Mouse (Mus musculus): Measurements from ENCODE around the gene 2410015M20Rik.
"Not testable (repeated sequence)": the region's sequence is repeated elsewhere in the genome, so short reads cannot be mapped to it uniquely, and the experiment has no call there.

The 2410015M20Rik gene

DNA sequence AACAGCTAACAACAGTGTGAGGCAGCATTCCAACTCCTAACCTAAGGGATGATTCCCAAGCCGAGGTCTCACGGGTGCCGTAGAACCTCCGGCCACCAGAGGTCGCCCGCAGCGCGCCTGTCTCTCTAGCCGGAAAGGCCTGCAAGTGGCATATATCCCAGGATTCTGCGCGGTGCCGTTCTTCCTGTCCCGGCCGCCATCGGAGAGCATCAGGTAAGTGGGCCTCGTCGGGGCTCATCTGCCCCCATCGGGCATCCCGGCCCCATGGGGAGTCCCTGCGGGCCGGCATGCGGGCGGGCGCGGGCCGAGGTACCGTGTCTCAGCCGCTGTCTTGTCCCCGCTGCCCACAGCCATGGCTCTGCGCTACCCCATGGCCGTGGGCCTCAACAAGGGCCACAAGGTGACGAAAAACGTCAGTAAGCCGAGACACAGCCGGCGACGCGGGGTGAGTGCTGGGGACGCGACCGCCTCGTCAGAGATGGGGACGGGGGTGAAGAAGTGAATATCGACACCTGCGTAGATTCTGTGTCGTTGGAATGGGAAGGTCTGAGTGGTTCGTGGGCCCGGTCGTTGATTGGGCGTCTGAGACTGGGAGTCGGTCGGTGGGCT lies 3.8 kb upstream of the 2410015M20Rik start, which contains the start of gene Rpl36:
Gene Rpl36 (plus strand): TSS at position 181 of the 609 bp plus-strand sequence.
- DNase-seq (ENCODE audit: low spot score in 2 of 2): peak; percentile 89 to 91

DNA sequence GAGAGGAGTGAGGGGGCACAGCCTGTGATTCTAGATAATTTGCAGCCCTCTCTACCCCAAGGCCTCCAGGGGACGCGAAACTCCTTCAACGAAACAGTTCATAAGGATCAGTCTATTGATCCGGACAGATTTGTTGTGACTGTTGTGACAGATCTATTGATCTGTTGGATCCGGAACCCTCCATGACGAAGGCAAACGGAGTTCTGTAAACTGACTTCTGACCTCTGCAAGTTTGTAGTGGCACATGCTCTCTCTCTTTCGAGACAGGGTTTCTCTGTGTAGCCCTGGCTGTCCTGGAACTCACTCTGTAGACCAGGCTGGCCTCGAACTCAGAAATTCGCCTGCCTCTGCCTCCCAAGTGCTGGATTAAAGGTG lies 3.0 kb upstream of the 2410015M20Rik start:
- not testable (repeated sequence) for DNase-seq (ENCODE audit: low spot score in 2 of 2)

DNA sequence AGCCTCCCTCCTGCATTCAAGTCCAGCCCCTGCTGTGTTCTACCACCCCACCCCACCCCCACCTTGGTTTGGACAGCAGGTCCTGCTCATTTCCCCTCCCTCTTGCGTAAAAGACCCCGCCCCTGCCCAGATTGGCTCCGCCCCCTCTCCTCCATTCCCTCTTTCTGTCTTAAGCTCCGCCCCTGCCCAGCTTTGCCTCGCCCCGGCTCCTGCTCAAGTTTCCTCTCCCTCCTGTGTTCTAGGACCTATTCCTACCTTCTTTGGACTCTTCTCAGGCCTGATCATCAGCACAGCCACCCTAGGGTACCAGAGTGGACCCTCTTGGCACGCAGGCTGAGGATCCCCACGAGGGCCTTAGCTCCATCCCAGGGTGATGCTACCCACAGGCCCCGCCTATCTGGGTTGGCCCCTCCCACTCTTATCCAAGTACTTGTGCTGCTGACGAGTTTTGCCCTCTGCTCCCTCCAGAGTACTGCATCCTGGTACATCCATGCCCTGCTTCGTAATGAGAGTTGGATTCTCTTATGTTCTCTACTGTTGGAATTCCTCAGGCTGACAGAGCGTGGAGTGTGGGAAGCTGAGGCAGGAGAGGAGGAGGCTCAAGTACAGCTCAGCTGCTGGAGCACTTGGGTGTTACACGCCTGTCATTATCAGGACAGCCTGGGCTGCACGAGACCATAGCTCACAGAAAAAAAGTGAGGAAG lies 2.4 kb upstream of the 2410015M20Rik start:
- DNase-seq (ENCODE audit: low spot score in 2 of 2): peak in 1 of 2 experiments; percentile 39

DNA sequence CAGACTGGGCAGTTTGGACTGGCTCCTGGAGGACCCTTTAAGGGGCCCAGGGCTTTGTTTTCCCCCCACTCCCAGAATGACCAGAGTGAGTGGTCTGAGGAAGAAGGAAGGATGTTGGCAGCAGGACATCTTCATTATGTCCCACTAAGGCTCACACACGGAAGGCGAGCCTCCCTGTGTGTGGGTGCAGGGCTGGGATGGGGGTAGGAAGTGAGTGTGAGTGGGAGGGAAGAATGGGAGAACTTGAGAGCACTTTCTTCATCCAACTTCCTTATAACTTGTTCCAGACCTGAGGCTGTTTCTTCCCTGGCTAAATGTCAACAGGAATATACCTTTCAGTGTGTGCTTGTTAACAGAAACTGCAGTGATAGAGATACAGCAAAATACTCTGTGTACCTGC lies 1.8 kb upstream of the 2410015M20Rik start:
- no peak for DNase-seq (ENCODE audit: low spot score in 2 of 2)

GRCm38 (mm10) chr17:56608699-56609098 lies 872 bp downstream of the 2410015M20Rik start:
- no peak for DNase-seq (ENCODE audit: low spot score in 2 of 2)

- no peak for DNase-seq (ENCODE audit: low spot score in 2 of 2)
Measured at GRCm38 (mm10) chr17:56607521-56608062, 2.0 kb downstream of the 2410015M20Rik start.

- DNase-seq (ENCODE audit: low spot score in 2 of 2): no peak
Measured at GRCm38 (mm10) chr17:56605431-56605830, 4.1 kb downstream of the 2410015M20Rik start.

GRCm38 (mm10) chr17:56604422-56604821 lies 5.1 kb downstream of the 2410015M20Rik start:
- no peak for DNase-seq (ENCODE audit: low spot score in 2 of 2)

DNA sequence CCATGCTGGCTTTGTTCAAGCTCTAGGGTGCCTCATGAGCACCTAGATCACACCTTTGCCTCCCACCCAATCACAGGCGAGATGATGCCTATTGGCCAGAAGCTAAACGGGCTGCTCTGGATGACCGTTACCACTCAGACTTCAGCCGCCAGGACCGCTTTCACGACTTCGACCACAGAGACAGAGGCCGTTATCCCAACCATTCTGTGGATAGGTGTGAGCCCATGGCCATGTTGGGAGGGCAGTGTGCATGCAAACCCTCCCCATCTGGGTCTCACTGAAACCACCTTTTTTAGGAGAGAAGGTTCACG lies 5.5 kb downstream of the 2410015M20Rik start:
- no peak for DNase-seq (ENCODE audit: low spot score in 2 of 2)

DNA sequence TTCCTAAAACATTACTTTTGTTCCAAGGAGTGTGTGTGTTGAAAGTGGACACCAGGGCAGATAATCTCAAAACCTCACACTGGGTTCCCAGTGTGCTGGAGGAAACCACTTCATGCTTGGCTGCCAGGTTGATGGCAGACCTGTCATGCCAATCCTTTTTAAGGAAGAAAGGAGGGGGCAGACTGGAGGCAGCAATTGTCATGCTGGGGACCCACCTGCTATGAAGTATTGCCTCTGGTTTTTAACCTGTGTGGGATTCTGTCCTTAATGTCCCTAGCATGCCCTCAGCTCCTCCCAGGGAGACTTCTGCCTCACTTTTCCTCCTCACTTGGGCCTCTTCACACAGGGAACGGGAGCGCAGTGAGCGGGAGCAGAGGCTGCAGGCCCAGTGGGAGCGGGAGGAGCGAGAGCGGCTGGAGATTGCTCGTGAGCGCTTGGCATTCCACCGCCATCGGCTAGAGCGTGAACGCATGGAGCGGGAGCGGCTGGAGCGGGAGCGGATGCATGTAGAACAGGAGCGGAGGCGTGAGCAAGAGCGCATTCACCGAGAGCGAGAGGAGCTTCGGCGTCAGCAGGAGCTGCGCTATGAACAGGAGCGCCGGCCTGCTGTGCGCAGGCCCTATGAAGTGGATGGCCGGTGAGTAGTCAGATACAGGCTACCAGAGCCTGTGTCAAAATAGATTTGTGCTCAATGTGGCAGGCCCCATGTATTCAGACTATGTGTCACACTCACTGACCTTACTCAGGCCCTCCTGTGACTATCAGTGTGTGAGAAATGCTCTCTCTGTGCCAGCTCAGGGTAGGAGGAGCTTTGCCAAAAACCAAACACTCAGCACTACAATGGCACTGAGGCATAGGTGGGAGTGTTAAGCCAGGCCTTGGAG lies 6.1 kb downstream of the 2410015M20Rik start:
- DNase-seq (ENCODE audit: low spot score in 2 of 2): no peak

DNA sequence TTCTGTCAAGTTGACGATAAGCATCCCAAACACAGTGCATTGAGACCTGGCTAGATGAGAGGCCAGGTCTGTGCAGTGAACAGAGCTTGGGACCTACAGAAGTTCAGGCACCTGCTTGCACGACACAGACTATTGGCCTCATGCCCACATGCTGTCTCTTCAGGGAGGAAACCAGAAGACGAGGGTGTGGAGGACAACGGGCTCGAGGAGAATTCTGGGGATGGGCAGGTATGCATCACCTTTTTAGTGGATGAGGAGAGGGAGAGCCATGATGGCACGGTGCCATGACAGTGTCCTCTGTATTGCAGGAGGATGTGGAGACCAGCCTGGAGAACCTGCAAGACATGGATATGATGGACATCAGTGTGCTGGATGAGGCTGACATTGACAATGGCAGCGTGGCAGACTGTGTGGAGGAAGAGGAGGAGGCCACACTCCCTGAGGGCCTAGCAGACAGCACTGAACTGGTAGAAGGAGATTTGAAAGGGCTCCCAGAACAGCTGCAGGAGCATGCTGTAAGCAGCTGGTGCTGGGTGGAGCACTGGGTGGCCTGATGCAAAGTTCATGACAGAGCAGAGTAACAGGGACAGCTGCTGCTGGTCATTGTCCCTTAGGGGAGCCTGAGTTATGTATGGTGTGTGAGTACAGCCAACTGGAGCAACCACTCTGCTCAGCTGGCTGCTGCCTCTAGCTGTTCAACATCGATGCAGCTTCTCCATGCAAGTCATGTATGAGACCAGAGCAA lies 15.9 kb downstream of the 2410015M20Rik start:
- no peak for DNase-seq (ENCODE audit: low spot score in 2 of 2)

DNA sequence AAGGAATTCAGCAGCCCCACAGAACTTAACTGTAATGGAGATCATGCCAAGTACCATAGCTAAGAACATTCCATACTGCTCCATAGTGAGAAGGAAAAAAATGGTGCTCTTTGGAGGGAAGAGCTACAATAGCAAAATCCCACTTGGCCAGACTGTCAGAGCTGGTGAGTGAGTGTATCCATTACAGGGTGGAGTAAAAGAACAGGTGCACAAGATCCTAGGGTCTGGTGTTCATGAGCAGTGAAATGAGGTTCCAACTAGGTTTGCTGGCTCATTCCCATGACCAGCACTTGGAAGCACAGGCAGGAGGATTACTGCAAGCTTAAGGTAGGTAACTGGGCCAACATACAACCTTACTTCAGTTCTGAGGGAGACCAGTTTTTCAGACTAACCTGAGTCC lies 17.0 kb downstream of the 2410015M20Rik start:
- DNase-seq (ENCODE audit: low spot score in 2 of 2): no peak

GRCm38 (mm10) chr17:56588921-56589320 lies 20.6 kb downstream of the 2410015M20Rik start:
- no peak for DNase-seq (ENCODE audit: low spot score in 2 of 2)

DNA sequence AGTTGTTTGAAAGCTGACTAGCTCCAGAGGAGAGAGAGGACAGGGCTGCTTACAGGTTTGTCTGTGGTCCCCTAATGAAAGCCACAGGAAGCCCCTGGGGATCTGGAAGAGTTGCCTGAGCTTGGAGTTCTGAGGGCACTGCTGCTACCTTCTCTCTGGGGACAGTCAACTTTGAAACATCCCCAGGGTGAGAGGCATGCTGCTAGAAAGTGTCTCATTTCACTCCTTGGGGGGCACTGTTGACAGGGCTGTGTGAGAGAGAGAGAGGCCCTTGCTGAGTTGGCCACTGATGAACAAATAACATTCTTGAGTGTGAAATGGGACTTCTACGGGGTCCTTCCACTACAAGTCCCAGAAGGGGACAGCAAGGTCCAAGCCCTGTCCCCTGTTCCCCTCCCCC lies 21.8 kb downstream of the 2410015M20Rik start:
- DNase-seq (ENCODE audit: low spot score in 2 of 2): no peak

DNA sequence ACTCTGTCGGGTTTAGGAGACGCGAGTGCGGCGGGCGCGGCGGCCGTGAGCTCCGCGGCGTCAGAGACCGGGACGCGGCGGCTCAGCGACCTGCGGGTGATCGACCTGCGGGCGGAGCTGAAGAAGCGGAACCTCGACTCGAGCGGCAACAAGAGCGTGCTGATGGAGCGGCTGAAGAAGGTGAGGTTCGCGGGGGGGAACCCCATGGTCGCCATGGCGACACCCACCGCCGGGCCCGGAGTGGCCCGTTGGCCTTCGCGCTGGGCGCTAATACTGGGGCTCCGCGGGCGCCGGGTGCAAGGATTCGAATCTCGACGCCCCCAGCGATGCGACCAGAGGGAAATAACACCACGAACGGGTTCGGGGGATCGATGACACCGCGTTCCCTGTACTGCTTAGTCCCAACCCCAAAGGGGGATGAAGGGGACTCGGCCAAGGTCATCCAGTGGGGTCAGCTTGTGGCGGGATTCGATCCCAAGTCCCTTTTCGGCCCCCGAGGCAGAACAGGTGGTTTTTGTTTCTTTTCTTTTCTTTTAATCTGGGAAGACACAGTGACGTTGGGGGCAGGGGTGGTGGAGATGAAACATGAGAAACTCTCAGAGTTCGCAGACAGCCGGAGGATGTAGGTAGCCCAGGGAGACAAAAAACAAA lies 24.3 kb downstream of the 2410015M20Rik start:
- peak; percentile 54 to 57 for DNase-seq (ENCODE audit: low spot score in 2 of 2)

- DNase-seq (ENCODE audit: low spot score in 2 of 2): peak; percentile 99
Measured at GRCm38 (mm10) chr17:56584257-56585130, 25.1 kb downstream of the 2410015M20Rik start, which contains the start of the genes Safb2 and Safb. Gene Safb2 (minus strand): TSS chr17:56584585. Gene Safb (plus strand): TSS chr17:56584825.

GRCm38 (mm10) chr17:56583611-56584256 lies 25.8 kb downstream of the 2410015M20Rik start:
- no peak for DNase-seq (ENCODE audit: low spot score in 2 of 2)

DNA sequence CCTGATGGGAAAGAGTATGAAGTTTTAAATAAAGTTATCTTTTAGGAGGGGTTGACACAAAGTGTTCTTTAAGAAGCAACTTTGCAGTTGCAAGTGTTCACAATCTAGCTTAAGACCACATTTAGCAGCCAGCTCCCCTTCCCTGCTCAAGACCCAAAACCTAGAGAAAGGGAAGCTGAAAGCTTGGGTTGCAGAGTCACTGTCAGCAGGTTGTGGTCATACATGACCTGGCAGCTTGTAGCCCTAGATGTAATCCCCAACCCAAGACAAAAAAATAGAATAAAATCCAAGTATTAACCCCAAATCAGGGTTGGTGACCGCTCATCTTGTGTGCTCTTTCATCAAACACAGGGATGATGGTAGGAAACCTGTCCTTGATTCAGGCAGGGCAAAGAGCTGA lies 26.5 kb downstream of the 2410015M20Rik start:
- no peak for DNase-seq (ENCODE audit: low spot score in 2 of 2)

GRCm38 (mm10) chr17:56572939-56573338 lies 36.6 kb downstream of the 2410015M20Rik start:
- DNase-seq (ENCODE audit: low spot score in 2 of 2): no peak

All from spleen, postnatal 36 days (tissue).